Mouse (Mus musculus) mesoderm, embryonic 11.5 days (tissue): ENCODE measurements around the gene Zdhhc11.
"Not testable (repeated sequence)": the region's sequence is repeated elsewhere in the genome, so short reads cannot be mapped to it uniquely, and the experiment has no call there.

Source experiments
- DNase-seq: peaks from one replicate; pipeline ENCODE4 v3.0.0-alpha.2; 2012; ENCODE audit warnings: low read depth, low spot score

The Zdhhc11 gene

GRCm38 (mm10) chr13:74006881-74007280 is 43.2 kb downstream of the Zdhhc11 start:
- DNase-seq = not testable (repeated sequence)

DNA sequence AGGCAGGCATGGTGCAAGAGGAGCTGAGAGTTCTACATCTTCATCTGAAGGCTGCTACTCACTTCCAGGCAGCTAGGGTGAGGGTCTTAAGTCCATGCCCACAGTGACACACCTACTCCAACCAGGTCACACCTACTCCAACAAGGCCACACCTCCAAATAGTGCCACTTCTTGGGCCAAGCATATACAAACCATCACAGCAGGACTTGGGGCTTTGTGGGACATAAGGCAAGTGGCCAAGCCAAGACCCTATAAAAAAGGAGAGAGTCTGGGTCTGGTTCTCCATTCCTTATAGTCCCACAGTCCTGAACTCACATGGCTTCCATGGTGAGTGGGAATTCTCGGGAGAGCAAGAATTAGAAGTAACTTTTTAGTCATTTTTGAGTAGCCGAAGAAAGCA is 44.6 kb downstream of the Zdhhc11 start:
- DNase-seq = not testable (repeated sequence)

GRCm38 (mm10) chr13:74008948-74009718 is 45.5 kb downstream of the Zdhhc11 start, which contains the start of gene Tppp:
Tppp (plus strand) TSS chr13:74009407.
- DNase-seq = peak; percentile 90

- DNase-seq = peak; percentile 65
These were observed 46.4 kb downstream of the Zdhhc11 start for GRCm38 (mm10) chr13:74009791-74010614.

- no peak for DNase-seq
These were observed 47.0 kb downstream of the Zdhhc11 start for GRCm38 (mm10) chr13:74010678-74011077.

GRCm38 (mm10) chr13:74015908-74016307 is 52.3 kb downstream of the Zdhhc11 start:
- DNase-seq = no peak

GRCm38 (mm10) chr13:74017426-74017825 is 53.8 kb downstream of the Zdhhc11 start:
- DNase-seq = no peak

DNA sequence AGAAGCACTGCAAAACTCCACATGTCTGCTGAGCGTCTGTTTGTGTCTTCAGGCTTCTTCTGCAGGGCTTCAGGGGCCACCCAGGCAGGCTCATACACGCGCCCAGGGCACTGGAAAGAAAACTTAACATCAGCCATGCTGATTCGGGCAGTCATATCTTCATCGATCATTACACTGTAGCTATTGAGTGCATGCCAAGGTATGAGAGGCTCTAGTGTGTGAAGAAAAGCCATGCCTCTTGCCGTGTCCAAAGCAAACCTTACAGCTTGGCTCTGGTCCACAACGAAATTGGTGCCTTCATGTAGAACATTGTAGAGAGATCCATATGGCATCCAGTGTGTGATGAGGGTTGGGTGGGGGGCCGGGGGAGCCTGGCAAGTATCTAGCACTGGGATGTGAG is 55.4 kb downstream of the Zdhhc11 start:
- DNase-seq = not testable (repeated sequence)

GRCm38 (mm10) chr13:74025151-74026081 is 61.8 kb downstream of the Zdhhc11 start:
- peak; percentile 16 for DNase-seq

DNA sequence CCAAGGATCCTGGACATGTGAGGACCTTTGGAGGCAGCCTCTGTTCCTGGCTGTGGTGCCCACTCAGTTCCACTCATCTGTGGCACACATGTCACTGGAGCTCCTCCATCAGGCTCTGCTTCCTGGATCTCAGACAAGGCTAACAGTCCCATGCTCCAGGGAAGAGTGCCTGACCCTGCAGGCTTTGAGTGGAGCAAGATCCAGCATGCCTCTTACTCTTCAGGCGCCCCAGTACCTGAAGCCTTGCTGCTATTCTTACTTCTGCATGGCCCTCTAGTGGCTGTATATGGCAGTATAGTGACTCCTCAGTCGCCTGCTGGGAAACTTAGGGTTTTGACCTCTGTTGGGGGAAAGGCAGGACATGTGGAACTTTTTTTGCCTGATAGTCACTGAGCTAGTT is 62.6 kb downstream of the Zdhhc11 start:
- DNase-seq = peak; percentile 44

GRCm38 (mm10) chr13:74028116-74028515 is 64.5 kb downstream of the Zdhhc11 start:
- no peak for DNase-seq

- DNase-seq = no peak
These were observed 65.4 kb downstream of the Zdhhc11 start for GRCm38 (mm10) chr13:74029013-74029412.

DNA sequence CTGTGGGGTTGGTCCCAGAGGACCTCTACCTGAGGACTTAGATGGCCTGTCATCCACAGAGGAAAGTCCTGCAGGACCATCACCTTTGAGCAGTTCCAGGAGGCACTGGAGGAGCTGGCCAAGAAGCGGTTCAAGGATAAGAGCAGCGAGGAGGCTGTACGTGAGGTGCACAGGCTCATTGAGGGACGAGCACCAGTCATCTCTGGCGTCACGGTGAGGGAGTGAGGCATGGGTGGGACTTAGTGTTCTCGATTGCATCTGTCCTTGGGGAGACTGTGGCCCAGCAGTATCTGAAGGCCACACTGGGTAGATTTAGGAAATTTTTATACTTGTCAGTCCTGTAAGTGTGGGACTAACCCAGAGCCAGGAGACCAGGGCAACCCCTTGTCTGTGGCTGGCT is 67.0 kb downstream of the Zdhhc11 start:
- DNase-seq = no peak

DNA sequence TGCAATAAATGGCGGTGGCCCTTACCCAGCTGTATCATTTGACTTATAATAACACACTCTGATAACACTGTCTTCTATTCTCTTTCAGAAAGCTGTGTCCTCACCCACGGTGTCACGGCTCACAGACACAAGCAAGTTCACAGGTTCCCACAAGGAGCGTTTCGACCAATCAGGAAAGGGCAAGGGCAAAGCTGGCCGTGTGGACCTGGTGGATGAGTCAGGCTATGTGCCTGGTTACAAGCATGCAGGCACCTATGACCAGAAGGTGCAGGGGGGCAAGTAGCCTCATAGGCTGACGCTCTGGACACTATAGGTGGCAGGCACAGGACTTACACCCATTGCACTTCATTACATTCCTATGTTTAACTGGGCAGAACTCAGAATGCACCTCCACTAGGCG is 67.5 kb downstream of the Zdhhc11 start:
- DNase-seq = no peak

- DNase-seq = no peak
These were observed 71.1 kb downstream of the Zdhhc11 start for GRCm38 (mm10) chr13:74034756-74035155.

DNA sequence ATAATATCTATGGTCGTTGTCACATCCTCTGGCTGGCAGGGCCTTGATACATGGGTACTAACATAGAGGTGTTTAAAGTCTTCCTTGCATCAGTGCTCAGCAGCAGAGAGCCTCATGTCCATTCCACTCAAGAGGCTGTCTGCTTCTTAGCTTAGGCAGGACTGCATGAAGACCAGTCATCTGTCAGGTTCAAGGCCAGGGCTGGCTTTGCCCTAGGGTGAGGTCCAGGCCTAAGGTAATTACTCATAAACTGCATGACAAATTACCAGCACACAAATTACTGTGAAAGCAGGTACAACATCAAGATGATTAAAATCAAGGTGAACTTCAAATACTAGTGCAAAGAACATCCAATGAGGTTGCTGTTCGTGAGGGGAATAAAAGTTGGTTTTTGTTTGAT is 72.1 kb downstream of the Zdhhc11 start:
- no peak for DNase-seq

GRCm38 (mm10) chr13:74039926-74040325 is 76.3 kb downstream of the Zdhhc11 start:
- no peak for DNase-seq
